Mouse (Mus musculus) embryo, embryonic 9.5 days (tissue): ENCODE results near the gene Pitpnm3.
A peak's percentile ranks its signal among the peaks of the same experiment; 100 is the strongest.

Source experiments
- DNase-seq: peaks from one replicate; pipeline ENCODE4 v3.0.0-alpha.2; 2017; ENCODE audit errors: extremely low spot score

Gene Pitpnm3

GRCm38 (mm10) chr11:72050895-72051858 lies 84.4 kb downstream of the Pitpnm3 start:
- peak; percentile 50 for DNase-seq

DNA sequence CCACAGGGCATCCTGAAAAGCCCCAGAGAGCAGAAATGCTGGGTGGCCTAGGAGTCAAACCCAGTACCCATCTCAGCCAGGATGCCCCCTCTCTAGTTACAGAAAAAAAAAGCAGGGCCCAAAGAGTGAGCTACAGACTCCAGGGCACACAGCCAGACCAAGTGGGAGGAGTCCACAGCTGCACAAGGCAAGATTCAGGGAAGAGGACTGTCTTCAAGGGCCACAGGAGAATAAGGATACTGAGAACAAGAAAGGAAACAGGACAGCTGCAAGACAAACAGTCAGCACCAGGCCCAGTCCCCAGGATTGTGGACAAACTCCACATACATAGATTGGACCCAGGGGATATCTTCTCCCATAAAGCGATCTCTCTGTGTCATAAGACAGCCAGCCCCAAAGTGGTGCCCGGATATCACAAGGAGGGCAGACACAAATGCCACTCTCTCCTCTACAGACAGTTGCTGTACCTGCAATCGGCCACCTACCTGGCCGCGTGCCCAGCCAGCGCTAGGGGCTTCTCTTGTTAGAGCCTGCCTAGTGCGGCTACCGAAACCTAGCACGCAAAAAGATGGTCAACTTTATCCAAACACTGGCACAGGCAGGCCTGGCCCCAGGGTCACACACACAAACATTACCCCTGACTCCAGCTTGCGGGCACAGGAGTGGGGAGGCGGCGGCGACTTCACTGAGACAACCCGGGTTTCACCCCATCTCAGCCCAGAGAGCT lies 85.2 kb downstream of the Pitpnm3 start:
- DNase-seq: no peak

DNA sequence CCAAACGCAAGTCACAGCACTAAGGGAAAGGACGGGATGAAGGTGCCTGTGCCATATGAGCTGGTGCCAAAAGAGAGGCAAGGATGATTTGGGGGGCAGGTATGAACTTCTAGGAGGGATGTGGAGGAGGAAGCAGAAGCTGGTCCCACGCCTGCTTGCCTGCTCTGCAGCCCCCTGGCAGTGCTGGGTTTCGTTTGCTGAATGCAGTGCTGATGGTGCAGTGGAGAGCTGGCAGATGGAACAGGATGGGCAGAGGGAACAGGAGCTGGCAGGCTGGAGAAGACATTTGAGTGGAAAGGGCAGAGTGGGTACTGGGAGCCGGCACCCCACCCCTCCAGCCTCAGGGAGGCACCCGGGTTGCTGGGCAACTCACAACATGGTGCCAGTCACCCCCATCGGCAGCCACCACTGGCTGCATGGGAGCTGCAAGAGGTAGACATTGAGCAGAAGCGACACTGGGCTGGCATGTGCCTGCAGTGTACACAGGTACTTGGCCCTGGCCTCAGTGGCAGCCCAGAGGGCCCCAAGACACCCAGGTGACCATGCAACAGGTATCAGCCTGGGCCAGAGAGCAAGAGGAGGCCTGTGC lies 86.3 kb downstream of the Pitpnm3 start:
- DNase-seq: no peak

GRCm38 (mm10) chr11:72048730-72049129 lies 86.8 kb downstream of the Pitpnm3 start:
- DNase-seq: no peak

DNA sequence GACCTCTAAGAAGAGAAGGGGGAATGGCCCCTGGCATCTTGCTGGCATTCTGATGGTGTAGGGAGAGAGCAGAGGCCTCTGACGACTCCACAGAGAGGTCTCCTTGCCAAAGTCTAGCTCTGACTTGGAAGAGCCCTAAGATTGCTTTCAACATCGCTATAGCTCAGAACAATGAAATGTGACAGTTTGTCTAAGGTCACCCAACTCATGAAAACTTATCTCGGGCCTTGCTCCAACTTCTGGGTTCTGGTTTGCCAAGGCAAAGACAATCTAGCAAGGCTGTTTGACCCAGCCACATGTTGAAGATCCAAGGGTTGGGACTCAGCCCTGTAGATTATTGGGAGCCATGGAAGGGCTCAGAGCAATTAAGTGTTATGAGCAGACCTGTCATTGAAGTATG lies 91.3 kb downstream of the Pitpnm3 start:
- no peak for DNase-seq

- no peak for DNase-seq
Measured at GRCm38 (mm10) chr11:72042631-72043030, 92.9 kb downstream of the Pitpnm3 start.

DNA sequence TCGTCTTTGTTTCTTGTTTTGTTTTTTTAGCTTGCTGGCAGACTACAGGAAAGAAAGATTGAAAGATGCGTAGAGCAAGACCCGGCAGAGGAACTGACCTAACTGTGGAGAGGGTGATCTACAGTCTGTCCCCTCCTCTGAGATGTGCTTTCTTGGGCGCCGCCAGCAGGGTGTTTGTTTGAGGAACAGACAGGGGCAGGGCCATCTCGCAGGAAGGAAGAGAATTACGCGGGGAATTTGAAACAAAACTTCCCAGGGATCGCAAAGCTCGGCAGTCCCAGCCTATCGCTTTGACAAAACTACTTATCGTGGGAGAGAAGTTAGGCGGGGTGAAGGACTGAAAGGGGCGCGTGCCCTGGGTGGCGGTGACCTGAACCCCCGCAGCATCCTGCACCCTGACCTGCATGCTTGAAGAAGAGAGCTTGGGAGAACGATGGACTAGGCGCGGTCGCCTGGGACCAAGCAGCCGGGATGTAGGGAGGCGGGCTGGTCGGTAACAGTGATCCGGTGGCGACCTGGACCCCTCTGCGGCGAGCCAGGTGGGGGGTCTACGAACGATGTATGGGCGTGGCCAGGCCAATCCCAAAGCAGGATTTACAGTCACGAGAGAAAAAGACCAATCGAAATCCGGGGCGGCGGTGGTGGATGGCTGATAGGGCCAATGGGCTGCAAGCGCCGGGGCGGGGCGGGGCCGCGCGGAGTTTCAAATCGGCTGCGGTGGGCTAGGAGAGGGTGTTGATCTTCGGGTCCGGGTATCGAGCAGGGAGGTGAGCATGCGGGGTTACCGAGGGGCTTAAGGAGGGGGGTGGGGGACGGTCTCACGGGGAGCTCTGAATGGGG lies 93.6 kb downstream of the Pitpnm3 start, which contains the start of gene Pimreg:
Gene Pimreg, plus strand, starts transcription at position 265 of the 840 bp plus-strand sequence.
- peak; percentile 95 for DNase-seq

- DNase-seq: no peak
Measured at GRCm38 (mm10) chr11:72041290-72041767, 94.2 kb downstream of the Pitpnm3 start.

GRCm38 (mm10) chr11:72039599-72040386 lies 95.8 kb downstream of the Pitpnm3 start:
- no peak for DNase-seq

GRCm38 (mm10) chr11:72037996-72038395 lies 97.6 kb downstream of the Pitpnm3 start:
- DNase-seq: peak; percentile 72

- DNase-seq: no peak
Measured at GRCm38 (mm10) chr11:72037409-72037808, 98.2 kb downstream of the Pitpnm3 start, which contains the start of gene Aipl1. TSS of gene Aipl1 (minus strand) at chr11:72037509.

DNA sequence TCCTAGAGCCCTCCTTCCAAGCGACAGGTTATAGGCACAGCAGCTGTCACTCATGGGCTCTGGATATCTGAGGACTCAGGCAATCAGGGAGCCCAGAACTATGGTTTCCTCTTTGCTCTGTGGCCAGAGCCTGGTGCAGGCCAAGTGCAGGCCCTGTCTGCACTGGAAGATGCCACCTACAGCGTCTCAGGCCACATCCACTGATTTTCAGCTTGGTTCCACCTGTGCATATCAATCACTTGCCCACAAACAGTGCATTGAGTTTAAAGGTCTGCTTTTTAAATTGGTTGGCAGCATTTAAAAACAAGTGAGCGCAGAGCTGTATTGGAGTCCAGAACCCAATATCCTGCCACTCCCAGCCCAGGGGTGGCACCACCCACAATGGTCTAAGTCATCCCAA lies 103.0 kb downstream of the Pitpnm3 start:
- DNase-seq: no peak

DNA sequence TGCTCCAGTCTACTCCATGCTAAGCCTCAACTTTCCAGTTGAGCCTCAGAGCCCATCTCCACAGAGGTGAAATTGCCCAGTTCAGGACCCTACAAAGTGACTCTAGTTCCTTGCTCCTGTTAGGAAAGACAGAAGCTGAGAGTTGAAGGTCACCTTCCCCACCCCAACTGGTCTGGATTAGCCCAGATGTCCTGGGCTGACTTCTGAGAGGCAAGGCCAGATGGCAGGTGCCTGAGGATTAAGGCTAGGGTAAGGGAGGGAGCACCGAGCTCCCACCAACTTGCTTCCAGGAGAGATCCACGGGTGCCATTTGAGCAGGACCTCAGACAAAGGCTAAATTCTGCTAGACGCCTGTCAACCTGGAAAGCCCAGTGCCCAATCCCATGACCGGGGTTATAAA lies 103.5 kb downstream of the Pitpnm3 start:
- DNase-seq: no peak

DNA sequence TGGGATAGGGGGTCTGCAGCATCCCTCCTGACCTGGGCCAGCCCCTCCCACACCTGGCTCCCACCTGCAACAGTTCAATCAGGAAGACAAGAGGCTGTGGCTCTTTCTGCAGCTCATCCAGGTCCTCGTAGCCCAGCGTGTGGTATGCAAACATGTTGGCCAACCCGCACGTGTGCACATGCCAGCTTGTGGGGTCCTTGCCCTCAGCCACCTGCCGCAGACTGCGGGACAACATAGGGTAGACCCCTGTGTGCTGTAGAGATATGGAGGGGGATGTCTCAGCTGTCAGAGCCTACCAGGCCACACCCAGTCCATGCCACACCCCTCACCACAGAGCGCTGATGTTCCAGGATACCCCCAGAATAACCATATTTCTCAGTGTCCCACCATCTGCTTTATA lies 104.2 kb downstream of the Pitpnm3 start:
- no peak for DNase-seq

DNA sequence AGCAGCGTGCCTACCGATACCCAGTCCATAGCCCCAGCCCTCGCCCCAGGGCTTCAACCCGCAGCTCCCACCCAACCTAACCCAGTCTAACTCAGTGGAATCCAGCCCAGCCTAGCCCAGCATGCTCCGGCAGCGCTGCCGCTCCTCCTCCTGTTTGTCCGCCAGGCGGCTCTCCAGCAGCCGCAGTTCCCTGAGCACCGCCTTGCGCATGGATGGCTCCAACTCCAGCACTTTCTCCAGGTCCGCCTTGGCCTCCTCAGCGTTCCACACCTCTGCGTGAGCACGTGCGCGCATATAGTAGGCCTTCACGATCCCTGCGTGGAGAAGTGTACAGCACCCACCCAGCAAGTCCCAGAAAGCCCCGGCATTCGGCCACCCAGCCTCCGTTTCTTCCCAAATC lies 106.4 kb downstream of the Pitpnm3 start:
- DNase-seq: peak; percentile 58

DNA sequence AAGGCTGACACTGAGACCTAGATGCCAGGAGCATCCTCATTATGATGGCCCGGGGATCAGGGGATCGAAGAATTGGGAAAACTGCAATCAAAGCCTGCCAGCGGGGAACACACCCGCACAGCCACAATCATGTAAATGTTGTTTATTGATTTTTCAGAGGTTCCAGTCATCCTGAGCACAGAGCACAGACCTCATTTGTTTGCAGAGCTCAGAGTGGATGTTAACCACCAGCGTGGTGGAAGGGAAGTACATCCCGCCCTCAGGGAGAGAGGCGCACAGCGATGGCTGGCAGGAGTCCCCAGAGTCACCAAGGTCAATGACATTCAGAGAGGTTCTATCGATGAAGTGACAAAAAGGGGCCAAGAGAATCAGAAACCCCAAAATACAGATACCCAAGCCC lies 107.7 kb downstream of the Pitpnm3 start:
- no peak for DNase-seq

GRCm38 (mm10) chr11:72026516-72026915 lies 109.1 kb downstream of the Pitpnm3 start:
- DNase-seq: no peak

GRCm38 (mm10) chr11:72025843-72026242 lies 109.7 kb downstream of the Pitpnm3 start:
- DNase-seq: no peak

DNA sequence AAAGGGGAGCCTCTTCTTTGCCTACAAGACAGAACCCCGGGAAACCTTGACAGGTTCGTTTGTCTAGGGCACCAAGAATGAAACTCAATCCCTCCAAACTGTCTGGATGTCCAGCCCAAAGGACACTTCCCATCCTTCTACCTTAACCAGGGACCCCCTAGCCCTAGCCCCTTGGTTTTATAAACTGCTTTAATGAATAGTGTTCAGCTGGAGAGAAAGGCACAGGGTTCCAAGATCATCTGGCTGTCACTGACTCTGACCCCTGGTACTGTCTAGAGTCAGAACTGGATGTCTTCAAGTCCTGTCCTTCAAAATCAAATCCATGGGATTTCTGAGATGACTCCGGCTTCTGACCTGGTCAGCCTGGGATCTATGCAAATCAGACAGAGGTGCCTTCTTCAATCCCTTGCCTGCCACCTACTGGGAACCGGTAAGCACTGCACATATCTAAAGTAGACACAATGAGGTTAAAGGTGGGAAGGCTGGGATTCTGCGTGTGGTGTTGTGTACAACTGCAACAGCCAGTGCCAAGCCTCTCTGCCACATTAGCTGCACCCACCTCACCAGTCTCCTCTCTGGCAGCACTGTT lies 111.3 kb downstream of the Pitpnm3 start:
- peak; percentile 74 for DNase-seq

- DNase-seq: no peak
Measured at GRCm38 (mm10) chr11:72023581-72023980, 112.0 kb downstream of the Pitpnm3 start.
